Comparison of ENCODE assay signal across 10 mouse cellular contexts in the genomic region with DNA sequence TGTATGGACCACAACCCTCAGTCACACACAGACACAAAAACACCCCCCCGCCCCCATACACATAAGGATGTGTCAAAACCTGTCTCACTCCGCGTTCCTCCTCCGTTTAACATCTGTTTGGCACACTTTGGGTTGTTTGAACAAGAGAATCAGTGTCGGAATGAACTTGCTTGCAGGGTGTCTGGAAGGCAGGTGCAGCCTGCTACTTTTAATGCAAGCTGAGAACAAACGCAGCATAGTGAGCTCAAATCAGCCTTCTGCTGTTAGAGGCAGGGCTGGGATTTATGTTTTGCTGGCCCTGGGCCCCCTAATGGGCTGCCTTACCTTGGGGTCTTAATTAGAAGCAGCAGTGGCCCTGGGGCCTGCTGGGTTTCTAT. TPM values are rescaled to one million over a fixed set of nuclear protein-coding genes. Genes with fewer than 3 reads are reported as not detected.
DNase-seq lines count a peak whose midpoint lies in the region; ATAC-seq lines count a peak whose summit lies in the region.
"Had no signal": no experiment of that assay in that cellular context is flagged by ENCODE, and none has a peak within 500 bp of the region (broad histone marks: within the 10 kb centered on the region; RNA-seq: fewer than 3 reads in every experiment).

No protein-coding gene starts in this region.

- peaks cover 18% of the 10 kb centered on the region for H3K4me1 ChIP-seq in heart, embryonic 10.5 days
- peaks cover 16% of the 10 kb centered on the region for H3K4me1 ChIP-seq in midbrain, embryonic 12.5 days

- 38% methylated on average over 6 of the region's 6 CpGs for WGBS in heart, embryonic 10.5 days
- WGBS in midbrain, embryonic 12.5 days: 11% methylated on average over 6 of the region's 6 CpGs

- DNase-seq in heart, embryonic 10.5 days (ENCODE audit: low spot score): no peak
- no peak for DNase-seq in heart, postnatal 4 days
- DNase-seq in embryo, embryonic 10 days (ENCODE audit: low spot score): peak; percentile 73
- peak; percentile 93 for DNase-seq in forelimb bud, embryonic 11.5 days (ENCODE audit: low read depth, low spot score)
- DNase-seq in cerebellum, adult 9-10 months: no peak
- no peak for DNase-seq in adrenal gland, postnatal 25 days
- DNase-seq: cerebellum, adult 9-11 months had no signal

- peak; percentile 76 for ATAC-seq in midbrain, embryonic 12.5 days (ENCODE audit: low FRiP score, low read depth)
- ATAC-seq in activated CD4-positive, CD25-positive, alpha-beta regulatory T cell, adult 4 months: no peak

- H3K4me3 ChIP-seq in heart, embryonic 10.5 days: no peak overlapping the region
- no peak overlapping the region for H3K4me3 ChIP-seq in midbrain, embryonic 12.5 days

- no peak overlapping the region for H3K9ac ChIP-seq in midbrain, embryonic 12.5 days (replicated peaks)

- H3K4me2 ChIP-seq in midbrain, embryonic 12.5 days (replicated peaks): peak overlapping the region; percentile 36

- no peaks in the 10 kb centered on the region for H3K9me3 ChIP-seq in heart, embryonic 10.5 days
- no peaks in the 10 kb centered on the region for H3K9me3 ChIP-seq in midbrain, embryonic 12.5 days

- no peaks in the 10 kb centered on the region for H3K36me3 ChIP-seq in heart, embryonic 10.5 days
- no peaks in the 10 kb centered on the region for H3K36me3 ChIP-seq in midbrain, embryonic 12.5 days

- peaks cover 7% of the 10 kb centered on the region for H3K27me3 ChIP-seq in heart, embryonic 10.5 days (ENCODE audit: insufficient read depth, poor library complexity, severe bottlenecking)
- no peaks in the 10 kb centered on the region for H3K27me3 ChIP-seq in midbrain, embryonic 12.5 days

- H3K27ac ChIP-seq in heart, embryonic 10.5 days: peak overlapping the region; percentile 62; the same call in 1 of the 2 replicates
- no peak overlapping the region for H3K27ac ChIP-seq in midbrain, embryonic 12.5 days (replicated peaks)
- H3K27ac ChIP-seq: macrophage had no signal

RNA-seq across cellular contexts. Expression of a gene that starts 28.7 kb away (rescaled TPM):
- polyA plus RNA-seq in heart, embryonic 10.5 days (2016; fragmentation: Nextera tagmentation; extraction: Ambion mirVana): 0.08 and 0.20 TPM in 2 replicates
- total RNA-seq in heart, postnatal 4 days (2021): under 1 TPM; 0.43 TPM
- 0.10 and 0.18 TPM in 2 replicates for polyA plus RNA-seq in midbrain, embryonic 12.5 days (2016; fragmentation: Nextera tagmentation; extraction: Ambion mirVana)
- 1.0 and 1.1 TPM in 2 replicates for total RNA-seq in adrenal gland, postnatal 25 days (2021)
- not detected for polyA plus RNA-seq in activated CD4-positive, CD25-positive, alpha-beta regulatory T cell, adult 4 months (2017; shearing (Covaris generic))
- polyA plus RNA-seq: macrophage had no signal

RNA-seq across cellular contexts. Expression of a gene that starts 46.7 kb away (rescaled TPM):
- 2.9 and 3.3 TPM in 2 replicates for polyA plus RNA-seq in heart, embryonic 10.5 days (2016; fragmentation: Nextera tagmentation; extraction: Ambion mirVana)
- total RNA-seq in heart, postnatal 4 days (2021): under 1 TPM; 0.14 to 0.19 TPM
- 0.26 and 0.38 TPM in 2 replicates for polyA plus RNA-seq in midbrain, embryonic 12.5 days (2016; fragmentation: Nextera tagmentation; extraction: Ambion mirVana)
- 0.33 and 0.52 TPM in 2 replicates for total RNA-seq in adrenal gland, postnatal 25 days (2021)
- polyA plus RNA-seq in activated CD4-positive, CD25-positive, alpha-beta regulatory T cell, adult 4 months (2017; shearing (Covaris generic)): under 1 TPM in 1 of 2 experiments, not detected in 1; 0.25 TPM
- polyA plus RNA-seq: macrophage had no signal

Comparison
In these comparisons a context has a peak if more than half of its experiments do, and no peak if none do; other contexts are left out.
1. DNase-seq: peak in embryo, embryonic 10 days (single experiment) and forelimb bud, embryonic 11.5 days (single experiment); none in heart, embryonic 10.5 days (single experiment), heart, postnatal 4 days (single experiment), cerebellum, adult 9-10 months (single experiment) and adrenal gland, postnatal 25 days (single experiment).